Mouse (Mus musculus): ENCODE results near the gene Adat2. TPM values are rescaled to one million over a fixed set of nuclear protein-coding genes. Genes with fewer than 3 reads are reported as not detected.
A peak's percentile ranks its signal among the peaks of the same experiment; 100 is the strongest.

The Adat2 gene
- total RNA-seq, 2 experiments from 2014 or later, result 9.0 to 9.2 TPM

DNA sequence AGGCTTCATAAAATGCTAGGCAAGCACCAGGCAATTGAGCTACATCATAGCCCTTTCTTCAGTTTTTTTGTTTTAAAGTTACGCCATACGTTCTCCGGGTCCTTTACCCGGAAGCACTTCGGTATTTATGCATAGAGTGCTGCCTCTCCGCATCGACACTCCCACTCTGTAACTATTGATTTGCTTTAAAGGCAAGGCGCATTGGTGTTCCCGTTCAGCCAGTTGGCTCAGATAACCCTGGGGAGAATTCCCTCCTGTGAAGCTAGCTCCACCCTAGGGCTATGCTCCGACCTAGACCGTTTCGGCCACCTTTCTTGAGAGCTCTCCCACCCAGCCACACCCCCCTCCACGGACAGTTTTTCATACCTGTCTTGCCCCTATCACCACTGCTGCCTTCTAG is 13.7 kb downstream of the Adat2 start:
- no peak for DNase-seq (ENCODE audit: low spot score in 2 of 2)
- Histone ChIP-seq H3K27ac (no peak overlapping the region), H3K4me3 (no peak overlapping the region)
- TF ChIP-seq CTCF (conservative IDR thresholded peaks at IDR 0.05), result no peak

GRCm38 (mm10) chr10:13569818-13570217 is 17.1 kb downstream of the Adat2 start:
- DNase-seq (ENCODE audit: low spot score in 2 of 2), result no peak
- TF ChIP-seq CTCF (conservative IDR thresholded peaks at IDR 0.05), result no peak

DNA sequence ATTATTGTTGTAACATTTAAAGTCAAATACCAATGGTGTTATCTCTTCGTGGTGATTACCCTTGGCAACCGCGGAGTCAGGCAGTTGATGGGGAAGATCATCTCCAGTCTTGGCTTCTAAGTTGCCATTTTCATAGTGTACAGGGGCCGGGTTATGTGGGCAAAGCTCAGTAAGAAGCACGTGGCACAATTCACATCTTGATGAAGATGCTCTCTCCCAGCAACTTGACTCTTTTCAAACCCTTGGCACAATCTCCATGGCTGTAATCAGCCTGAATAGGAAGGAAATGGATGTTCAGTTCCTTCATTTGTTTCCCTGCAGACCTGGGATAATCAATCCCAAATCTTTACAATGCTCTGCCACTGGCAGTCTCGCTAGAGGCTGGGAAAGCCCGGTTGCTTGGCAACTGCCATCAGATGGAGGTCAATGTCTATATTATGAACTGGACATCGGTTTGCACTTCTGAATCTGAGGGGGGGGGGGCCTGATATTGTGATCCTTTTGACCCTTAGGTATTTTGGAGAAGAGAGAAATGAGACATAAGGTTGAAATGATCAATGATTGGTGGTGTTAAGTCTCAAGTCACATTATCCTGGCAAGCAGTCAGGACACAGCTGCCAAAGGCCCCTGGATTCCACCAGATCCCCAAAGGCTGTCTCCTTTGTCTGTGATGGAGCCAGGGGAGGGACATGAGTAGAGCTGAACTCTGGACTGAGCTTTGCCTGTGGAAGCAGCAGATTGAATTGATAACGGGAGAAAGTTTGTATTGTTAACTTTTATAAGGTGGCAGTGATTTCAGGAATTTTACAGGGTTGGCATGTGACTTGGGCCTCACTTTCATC is 18.2 kb downstream of the Adat2 start:
- Histone ChIP-seq H3K27ac (no peak overlapping the region), H3K4me3 (no peak overlapping the region)
- no peak for DNase-seq (ENCODE audit: low spot score in 2 of 2)
- TF ChIP-seq CTCF (conservative IDR thresholded peaks at IDR 0.05), result no peak

More at GRCm38 (mm10) chr10:13569818-13570217, 17.1 kb downstream of the Adat2 start:
- H3K27ac ChIP-seq, result no peak overlapping the region
- no peak overlapping the region for H3K4me3 ChIP-seq

- no peak for TF ChIP-seq CTCF (conservative IDR thresholded peaks at IDR 0.05)
- no peak for DNase-seq (ENCODE audit: low spot score in 2 of 2)
- H3K27ac ChIP-seq, result no peak overlapping the region
These were observed 19.3 kb downstream of the Adat2 start for GRCm38 (mm10) chr10:13572003-13572402.

GRCm38 (mm10) chr10:13572410-13572809 is 19.7 kb downstream of the Adat2 start:
- DNase-seq (ENCODE audit: low spot score in 2 of 2), result no peak
- no peak overlapping the region for H3K27ac ChIP-seq
- H3K4me3 ChIP-seq, result no peak overlapping the region
- TF ChIP-seq CTCF (conservative IDR thresholded peaks at IDR 0.05), result no peak

More at GRCm38 (mm10) chr10:13572003-13572402, 19.3 kb downstream of the Adat2 start:
- no peak overlapping the region for H3K4me3 ChIP-seq

DNA sequence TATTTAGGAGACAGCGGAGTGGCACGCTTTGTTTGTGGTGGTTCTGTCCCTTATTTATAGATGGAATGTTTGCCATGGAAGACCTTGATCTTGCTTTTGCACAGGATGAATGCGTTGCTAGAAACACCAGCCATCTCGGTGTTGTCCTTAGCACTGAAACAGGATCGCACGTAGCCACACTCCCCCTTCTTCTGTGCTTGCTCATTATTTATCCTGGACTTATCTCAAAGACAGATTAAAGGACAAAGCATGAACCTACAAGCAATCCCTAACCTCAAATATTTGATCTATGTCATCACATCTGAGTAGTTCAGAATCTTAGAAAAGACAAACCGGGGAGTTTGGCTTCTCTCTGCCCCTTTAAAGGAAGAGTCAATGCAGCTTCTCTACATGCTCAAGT is 24.4 kb downstream of the Adat2 start:
- TF ChIP-seq CTCF (conservative IDR thresholded peaks at IDR 0.05), result no peak
- no peak for DNase-seq (ENCODE audit: low spot score in 2 of 2)
- Histone ChIP-seq H3K4me3 (no peak overlapping the region), H3K27ac (no peak overlapping the region)

DNA sequence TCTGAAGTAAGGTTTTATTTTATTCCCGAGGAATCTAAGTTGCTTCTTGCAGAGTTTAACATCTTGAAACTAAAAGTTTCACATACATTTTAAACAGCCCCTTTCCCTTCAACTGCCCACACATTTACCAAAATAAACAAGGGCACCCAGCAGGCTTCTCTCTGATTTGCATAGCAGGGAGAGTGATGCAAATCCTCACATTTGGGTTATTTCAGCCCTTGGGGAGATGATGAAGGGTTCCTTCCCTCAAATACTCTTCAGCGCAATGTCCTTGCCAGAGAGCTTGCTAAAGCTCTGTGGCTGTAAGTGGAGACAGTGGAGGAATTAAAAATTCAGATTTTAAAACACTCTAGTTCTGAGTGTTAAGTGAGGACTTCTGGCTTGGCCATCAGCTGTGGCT is 35.2 kb downstream of the Adat2 start:
- no peak overlapping the region for H3K27ac ChIP-seq
- no peak for DNase-seq (ENCODE audit: low spot score in 2 of 2)

DNA sequence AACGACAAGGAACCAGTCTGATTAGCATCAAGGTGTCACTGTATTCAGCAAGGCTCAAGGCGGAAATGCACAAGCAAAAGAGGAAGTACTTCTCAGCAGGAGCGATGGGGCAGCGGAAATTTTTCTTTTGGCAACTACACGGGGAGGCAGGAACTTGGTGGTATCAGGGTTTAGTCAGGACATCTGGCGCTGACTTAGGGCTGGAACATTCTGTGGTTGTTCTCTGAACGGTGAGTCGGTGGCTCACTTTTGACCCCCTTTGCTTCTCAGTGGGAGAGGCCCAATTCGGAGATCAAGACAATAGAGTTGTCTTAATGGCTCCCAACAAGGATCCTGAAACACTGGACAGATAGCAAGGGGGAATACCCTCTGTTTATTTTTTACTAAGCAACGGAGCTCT is 39.5 kb downstream of the Adat2 start:
- Histone ChIP-seq H3K4me3 (no peak overlapping the region), H3K27ac (no peak overlapping the region)
- no peak for DNase-seq (ENCODE audit: low spot score in 2 of 2)
- TF ChIP-seq CTCF (conservative IDR thresholded peaks at IDR 0.05), result no peak

More for the DNA sequence above, 35.2 kb downstream of the Adat2 start:
- no peak for TF ChIP-seq CTCF (conservative IDR thresholded peaks at IDR 0.05)
- H3K4me3 ChIP-seq, result no peak overlapping the region

GRCm38 (mm10) chr10:13593529-13593928 is 40.8 kb downstream of the Adat2 start:
- no peak overlapping the region for H3K27ac ChIP-seq
- TF ChIP-seq CTCF (conservative IDR thresholded peaks at IDR 0.05), result no peak
- no peak for DNase-seq (ENCODE audit: low spot score in 2 of 2)

DNA sequence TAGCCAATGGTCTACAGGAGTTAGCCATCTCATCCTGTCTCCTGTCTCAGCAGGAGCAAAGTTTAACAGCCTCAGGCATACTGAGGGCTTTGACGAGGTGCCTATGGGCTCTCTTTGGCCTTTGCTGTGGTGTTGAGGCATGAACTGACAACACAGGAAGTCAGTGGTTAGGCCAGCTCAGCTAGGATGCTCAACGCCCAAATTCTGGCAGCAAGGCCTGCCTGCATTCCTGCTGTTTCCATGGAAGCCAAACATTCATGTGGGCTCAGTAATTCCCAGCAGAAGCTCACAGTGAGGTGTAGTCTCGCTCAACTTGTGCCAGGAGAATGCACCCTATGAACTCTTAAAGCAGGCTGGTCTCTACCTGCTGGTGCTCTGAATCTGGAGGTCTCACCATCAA is 43.4 kb downstream of the Adat2 start:
- TF ChIP-seq CTCF (conservative IDR thresholded peaks at IDR 0.05), result no peak
- peak; percentile 27 to 42 for DNase-seq (ENCODE audit: low spot score in 2 of 2)
- H3K4me3 ChIP-seq, result no peak overlapping the region
- H3K27ac ChIP-seq, result peak overlapping the region; percentile 43; the same call in 1 of the 2 replicates

More at GRCm38 (mm10) chr10:13593529-13593928, 40.8 kb downstream of the Adat2 start:
- no peak overlapping the region for H3K4me3 ChIP-seq

GRCm38 (mm10) chr10:13596866-13597265 is 44.2 kb downstream of the Adat2 start:
- DNase-seq (ENCODE audit: low spot score in 2 of 2), result no peak
- Histone ChIP-seq H3K27ac (no peak overlapping the region; the same call in 1 of the 2 replicates), H3K4me3 (no peak overlapping the region)
- no peak for TF ChIP-seq CTCF (conservative IDR thresholded peaks at IDR 0.05)

DNA sequence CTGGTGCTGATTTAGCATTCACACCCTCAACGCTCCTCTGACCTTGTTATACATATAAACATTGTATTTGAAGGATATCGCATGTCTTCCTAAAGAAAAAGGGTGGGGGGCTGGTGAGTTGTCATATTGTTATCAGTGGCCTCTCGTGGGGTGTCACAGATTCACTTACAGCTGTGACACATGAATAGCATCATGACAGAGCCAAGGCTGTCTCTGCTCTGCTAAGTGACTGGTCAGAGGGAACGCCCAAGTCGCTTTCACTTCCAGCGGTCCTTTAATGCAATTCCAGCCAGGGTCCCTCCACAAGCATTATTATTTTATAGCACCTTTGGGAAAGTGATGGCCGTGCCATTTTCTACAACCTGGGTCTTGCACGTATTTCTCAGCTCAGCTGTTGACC is 44.8 kb downstream of the Adat2 start:
- Histone ChIP-seq H3K27ac (no peak overlapping the region), H3K4me3 (no peak overlapping the region)
- no peak for DNase-seq (ENCODE audit: low spot score in 2 of 2)
- no peak for TF ChIP-seq CTCF (conservative IDR thresholded peaks at IDR 0.05)

DNA sequence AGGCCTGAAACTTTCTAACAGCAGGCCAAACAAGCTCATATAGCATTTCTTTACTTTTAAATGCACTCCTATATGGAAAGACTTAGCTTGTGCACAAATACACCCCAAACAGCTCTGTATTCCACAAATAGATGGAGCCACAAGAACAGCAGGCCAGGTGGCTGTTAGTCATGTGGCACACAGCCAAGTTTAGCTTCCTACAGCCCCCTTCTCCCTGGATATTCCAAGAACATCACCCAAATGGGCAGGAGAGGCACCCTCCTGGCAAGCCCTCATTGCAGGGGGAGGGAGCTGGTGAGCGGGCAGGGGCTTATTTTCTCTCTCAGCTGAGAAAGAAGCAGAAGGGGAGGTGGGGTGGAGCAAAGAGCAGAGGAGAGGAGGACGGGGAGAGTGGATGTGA is 48.2 kb downstream of the Adat2 start:
- Histone ChIP-seq H3K27ac (no peak overlapping the region), H3K4me3 (no peak overlapping the region)
- DNase-seq (ENCODE audit: low spot score in 2 of 2), result peak; percentile 16 to 32
- no peak for TF ChIP-seq CTCF (conservative IDR thresholded peaks at IDR 0.05)

Other genes with a start within 250 kb of the Adat2 start
- 10 to 100 TPM; 20.7 to 25.4 TPM for gene Phactr2, start 78.5 kb upstream of the Adat2 start, total RNA-seq (2021)
- 10 to 100 TPM; 41.3 to 42.0 TPM for gene Fuca2, start 53.4 kb upstream of the Adat2 start, total RNA-seq (2021)
- 10 to 100 TPM; 31.3 to 33.3 TPM for gene Pex3, start 248 bp downstream of the Adat2 start, total RNA-seq (2021)

Data from layer of hippocampus, adult 2 months (tissue).